Comparison of ENCODE assay signal across 8 mouse cellular contexts in genomic region chr8:84569921-84570673, GRCm38 (mm10).
DNase-seq lines count a peak whose midpoint lies in the region; ATAC-seq lines count a peak whose summit lies in the region.

No protein-coding gene starts in this region.

- H3K4me3 ChIP-seq in liver, embryonic 11.5 days (ENCODE audit: low read depth, low read length), result no peak overlapping the region; the same call in 1 of the 2 replicates
- H3K4me3 ChIP-seq in embryonic facial prominence, embryonic 15.5 days (replicated peaks), result peak overlapping the region; percentile 12

- H3K4me2 ChIP-seq in liver, embryonic 11.5 days, result peak overlapping the region; percentile 42
- peak overlapping the region; percentile 40 for H3K4me2 ChIP-seq in embryonic facial prominence, embryonic 15.5 days (replicated peaks)

- whole genome bisulfite sequencing in liver, embryonic 11.5 days, result 27% methylated on average over 25 of the region's 25 CpGs
- WGBS in embryonic facial prominence, embryonic 15.5 days, result 33% methylated on average over 25 of the region's 25 CpGs

- no peak for ATAC-seq in liver, embryonic 11.5 days (replicated peaks; ENCODE audit: low FRiP score)
- ATAC-seq in embryonic facial prominence, embryonic 15.5 days (ENCODE audit: insufficient number of reproducible peaks, low FRiP score, low TSS enrichment, low read depth), result no peak

- H3K4me1 ChIP-seq in liver, embryonic 11.5 days (replicated peaks; ENCODE audit: control insufficient read depth, insufficient read depth, low read length), result peaks cover 3% of the 10 kb centered on the region; the same call in 1 of the 2 replicates
- H3K4me1 ChIP-seq in embryonic facial prominence, embryonic 15.5 days, result no peaks in the 10 kb centered on the region

- H3K27me3 ChIP-seq in liver, embryonic 11.5 days (replicated peaks; ENCODE audit: control insufficient read depth, insufficient read depth, low read length), result peaks cover 27% of the 10 kb centered on the region
- peaks cover 11% of the 10 kb centered on the region for H3K27me3 ChIP-seq in embryonic facial prominence, embryonic 15.5 days

- no peaks in the 10 kb centered on the region for H3K36me3 ChIP-seq in liver, embryonic 11.5 days (ENCODE audit: control insufficient read depth, insufficient read depth, low read length)
- H3K36me3 ChIP-seq in embryonic facial prominence, embryonic 15.5 days, result no peaks in the 10 kb centered on the region

- DNase-seq in cerebellum, adult 8-10 months, result peak; percentile 45
- DNase-seq in cerebellum, postnatal 25 days, result no peak
- DNase-seq in liver, embryonic 11.5 days (ENCODE audit: low spot score), result no peak
- no peak for DNase-seq in liver
- peak; percentile 57 for DNase-seq in retina, postnatal 1 day
- DNase-seq in layer of hippocampus, adult 8-10 months (ENCODE audit: low spot score in 2 of 2), result no peak
- no peak for DNase-seq in right cerebral cortex, postnatal 14 days

- no peak overlapping the region for H3K27ac ChIP-seq in liver, embryonic 11.5 days (ENCODE audit: low read depth, low read length)
- H3K27ac ChIP-seq in embryonic facial prominence, embryonic 15.5 days (replicated peaks), result no peak overlapping the region

- H3K9me3 ChIP-seq in liver, embryonic 11.5 days (ENCODE audit: control insufficient read depth, low read length), result no peaks in the 10 kb centered on the region
- H3K9me3 ChIP-seq in embryonic facial prominence, embryonic 15.5 days (replicated peaks), result no peaks in the 10 kb centered on the region

- no peak overlapping the region for H3K9ac ChIP-seq in liver, embryonic 11.5 days (ENCODE audit: low read depth, low read length)
- H3K9ac ChIP-seq in embryonic facial prominence, embryonic 15.5 days, result no peak overlapping the region

Comparison
In these comparisons a context has a peak if more than half of its experiments do, and no peak if none do; other contexts are left out.
1. DNase-seq: peak in cerebellum, adult 8-10 months (single experiment) and retina, postnatal 1 day (single experiment); none in cerebellum, postnatal 25 days (0 of 2), liver, embryonic 11.5 days (single experiment), liver (single experiment), layer of hippocampus, adult 8-10 months (0 of 2) and right cerebral cortex, postnatal 14 days (single experiment).